Mouse (Mus musculus) WW6 (cell line): Measurements from ENCODE around the gene Hbb-bh1.
A peak's percentile ranks its signal among the peaks of the same experiment; 100 is the strongest.
"Not testable (repeated sequence)": the region's sequence is repeated elsewhere in the genome, so short reads cannot be mapped to it uniquely, and the experiment has no call there.

Source experiments
- DNase-seq: peaks from one replicate; pipeline ENCODE4 v3.0.0-alpha.2; 2013; ENCODE audit warnings: low read depth, low spot score

Hbb-bh1 gene

DNA sequence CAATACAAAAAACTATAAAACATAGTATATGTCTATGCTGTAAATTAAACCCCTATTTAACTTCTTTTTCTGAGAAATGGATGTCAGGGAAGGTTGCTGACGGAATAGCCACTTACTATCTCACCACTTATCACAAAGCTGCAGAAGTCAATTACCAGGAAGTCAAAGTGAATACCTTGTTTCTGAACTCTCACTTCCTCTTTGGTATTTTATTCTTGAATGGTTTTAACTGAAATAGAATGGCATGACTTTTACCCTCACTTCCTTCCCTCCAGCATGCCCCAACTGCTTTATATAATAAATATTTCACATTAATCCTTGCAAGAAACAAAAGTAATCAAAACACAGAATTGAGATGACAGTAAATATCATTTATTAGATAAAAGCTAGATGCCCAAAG lies 30.8 kb downstream of the Hbb-bh1 start:
- no peak for DNase-seq

DNA sequence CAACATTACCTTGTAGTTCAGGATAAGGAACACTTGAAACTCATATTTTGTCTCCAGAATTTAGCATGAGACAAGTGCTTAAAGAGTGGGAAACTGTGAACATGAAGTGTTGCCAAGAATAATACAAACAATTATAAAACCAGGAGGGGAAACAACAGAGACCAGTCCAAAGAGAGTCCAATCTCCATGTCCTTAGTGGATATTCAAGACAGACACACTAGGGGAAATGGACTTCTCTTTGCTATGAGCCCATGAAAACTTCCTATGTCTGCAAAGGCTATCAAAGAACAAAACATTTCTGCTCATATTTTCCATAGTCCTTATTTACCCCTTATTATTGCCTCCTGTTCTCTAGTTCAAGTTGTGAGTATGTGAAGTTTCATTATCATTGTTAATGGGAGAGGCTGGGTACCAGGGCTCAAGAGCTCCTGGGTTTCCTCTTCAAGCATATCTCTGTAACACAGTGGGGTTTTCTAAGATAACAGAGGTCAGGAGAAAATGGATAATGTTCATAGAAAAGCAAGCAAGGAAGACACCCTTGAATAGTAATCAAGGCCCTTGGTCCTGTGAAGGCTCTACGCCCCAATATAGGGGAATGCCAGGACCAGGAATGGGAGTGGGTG lies 31.6 kb downstream of the Hbb-bh1 start:
- no peak for DNase-seq

- no peak for DNase-seq
Measured at GRCm38 (mm10) chr7:103810746-103811145, 32.2 kb downstream of the Hbb-bh1 start.

GRCm38 (mm10) chr7:103810296-103810695 lies 32.7 kb downstream of the Hbb-bh1 start:
- no peak for DNase-seq

DNA sequence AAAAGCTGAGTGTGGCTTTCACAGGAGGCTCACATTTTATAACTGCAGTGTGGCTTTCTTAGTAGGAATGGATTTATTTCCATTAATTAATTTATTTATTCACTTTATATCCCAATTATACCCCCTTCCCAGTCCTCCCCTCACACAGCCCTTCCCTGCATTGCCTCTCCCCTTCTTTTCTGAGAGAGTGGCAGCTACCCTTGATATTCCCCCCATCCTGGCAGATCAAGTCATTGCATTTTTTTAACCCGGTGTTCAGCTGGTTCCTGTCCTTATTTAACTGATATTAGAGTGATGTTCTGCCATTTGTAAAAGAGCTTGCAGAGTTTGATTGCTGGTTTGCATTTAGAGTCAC lies 33.2 kb downstream of the Hbb-bh1 start:
- no peak for DNase-seq

- DNase-seq = no peak
Measured at GRCm38 (mm10) chr7:103808971-103809800, 33.8 kb downstream of the Hbb-bh1 start.

DNA sequence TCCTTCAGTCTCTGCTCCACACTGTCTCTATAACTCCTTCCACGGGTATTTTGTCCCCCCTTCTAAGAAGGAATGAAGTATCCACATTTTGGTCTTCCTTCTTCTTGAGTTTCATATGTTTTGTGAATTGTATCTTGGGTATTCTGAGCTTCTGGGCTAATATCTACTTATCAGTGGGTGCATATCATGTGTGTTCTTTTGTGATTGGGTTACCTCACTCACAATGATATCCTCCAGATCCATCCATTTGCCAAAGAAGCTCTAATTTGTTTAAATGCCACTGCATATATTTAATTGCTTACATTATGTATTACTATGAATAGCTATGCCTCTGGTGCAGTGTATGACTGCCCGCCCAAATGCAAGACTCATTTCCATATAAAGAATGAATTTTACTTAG lies 34.8 kb downstream of the Hbb-bh1 start:
- DNase-seq = not testable (repeated sequence)

- peak; percentile 11 for DNase-seq
Measured at GRCm38 (mm10) chr7:103806856-103807255, 36.1 kb downstream of the Hbb-bh1 start.

DNA sequence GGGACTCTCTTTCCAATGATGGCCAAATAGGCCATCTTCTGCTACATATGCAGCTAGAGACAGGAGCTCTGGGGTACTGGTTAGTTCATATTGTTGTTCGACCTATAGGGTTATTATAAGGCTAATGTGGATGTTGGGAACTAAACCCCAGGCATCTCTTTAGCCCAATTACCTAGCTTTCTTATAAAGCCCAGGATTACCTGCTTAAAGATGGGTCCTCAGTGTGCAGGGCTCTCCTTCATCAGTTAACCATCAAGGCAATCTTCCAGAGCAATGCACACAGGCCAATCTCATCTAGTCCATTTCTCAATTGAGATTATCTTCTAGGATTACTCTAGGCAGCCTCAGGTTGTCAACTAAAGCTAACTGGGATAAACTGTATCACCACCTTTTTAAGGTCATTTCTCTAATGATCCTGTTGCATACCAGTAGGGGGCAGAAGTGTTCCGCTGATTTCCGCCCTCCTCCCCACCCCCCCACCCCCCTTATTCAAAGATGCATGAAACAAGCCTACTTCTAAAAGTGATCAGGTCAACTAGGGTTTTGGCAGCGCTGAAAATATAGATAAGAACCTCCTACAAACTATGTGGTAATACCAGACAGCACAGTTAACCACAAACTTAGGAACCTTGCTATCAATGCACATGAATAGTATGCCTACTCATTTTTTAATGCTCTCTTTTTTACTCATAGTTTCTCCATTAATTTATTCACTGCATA lies 50.1 kb downstream of the Hbb-bh1 start:
- DNase-seq = no peak

- DNase-seq = no peak
Measured at GRCm38 (mm10) chr7:103791721-103792120, 51.2 kb downstream of the Hbb-bh1 start, which contains the start of gene Olfr67. TSS of gene Olfr67 (minus strand) at chr7:103791821.
